18 mouse cellular contexts compared by ENCODE assay signal in genomic region chr6:30538800-30539199, GRCm38 (mm10). TPM values are rescaled to one million over a fixed set of nuclear protein-coding genes. Genes with fewer than 3 reads are reported as not detected.
DNase-seq lines count a peak whose midpoint lies in the region; ATAC-seq and TF ChIP-seq lines count a peak whose summit lies in the region.
"Had no signal": no experiment of that assay in that cellular context is flagged by ENCODE, and none has a peak within 500 bp of the region (broad histone marks: within the 10 kb centered on the region; RNA-seq: fewer than 3 reads in every experiment).

No protein-coding gene starts in this region.

- DNase-seq in forebrain, embryonic 10.5 days (ENCODE audit: extremely low spot score, low spot score) = no peak
- no peak for DNase-seq in forebrain, postnatal 0 days
- DNase-seq in kidney, adult 11 months = no peak
- no peak for DNase-seq in embryonic facial prominence, embryonic 10.5 days (ENCODE audit: low spot score)
- DNase-seq in limb, embryonic 11.5 days (ENCODE audit: low spot score) = no peak
- DNase-seq in ovary, adult 18-20 months (ENCODE audit: low spot score) = no peak
- no peak for DNase-seq in frontal cortex, postnatal 10 days (ENCODE audit: low spot score in 2 of 2)
- DNase-seq: adrenal gland, postnatal 14 days; cerebellum, adult 9-11 months; gastrocnemius, postnatal 36 days; kidney, postnatal 36 days; layer of hippocampus, postnatal 36 days; left cerebral cortex, postnatal 4 days; liver, postnatal 0 days had no signal

- no peak for ATAC-seq in forebrain, postnatal 0 days
- no peak for ATAC-seq in kidney, embryonic 15.5 days (replicated peaks; ENCODE audit: low FRiP score)
- ATAC-seq in limb, embryonic 11.5 days (ENCODE audit: insufficient number of reproducible peaks, low FRiP score, low TSS enrichment, low read depth) = no peak
- ATAC-seq: hindbrain, embryonic 16.5 days; liver, postnatal 0 days had no signal

- H3K27me3 ChIP-seq in forebrain, embryonic 10.5 days (ENCODE audit: poor library complexity, severe bottlenecking) = no peaks in the 10 kb centered on the region
- no peaks in the 10 kb centered on the region for H3K27me3 ChIP-seq in forebrain, postnatal 0 days (ENCODE audit: insufficient read depth, low read length)
- no peaks in the 10 kb centered on the region for H3K27me3 ChIP-seq in kidney, embryonic 15.5 days
- no peaks in the 10 kb centered on the region for H3K27me3 ChIP-seq in embryonic facial prominence, embryonic 10.5 days (replicated peaks; ENCODE audit: low read depth, poor library complexity, severe bottlenecking)
- H3K27me3 ChIP-seq in limb, embryonic 11.5 days (ENCODE audit: control insufficient read depth, insufficient read depth, low read length) = no peaks in the 10 kb centered on the region

- no peak overlapping the region for H3K4me2 ChIP-seq in forebrain, postnatal 0 days (ENCODE audit: low read depth)
- no peak overlapping the region for H3K4me2 ChIP-seq in kidney, embryonic 15.5 days
- H3K4me2 ChIP-seq in limb, embryonic 11.5 days (ENCODE audit: low read depth, severe bottlenecking) = no peak overlapping the region

- 74% methylated on average over 5 of the region's 5 CpGs for WGBS in forebrain, embryonic 10.5 days
- WGBS in forebrain, postnatal 0 days = 83% methylated on average over 5 of the region's 5 CpGs
- WGBS in kidney, embryonic 15.5 days = 70% methylated on average over 5 of the region's 5 CpGs
- 44% methylated on average over 5 of the region's 5 CpGs for WGBS in embryonic facial prominence, embryonic 10.5 days
- 43% methylated on average over 5 of the region's 5 CpGs for WGBS in limb, embryonic 11.5 days

- peak overlapping the region; percentile 73 for H3K27ac ChIP-seq in forebrain, embryonic 10.5 days
- H3K27ac ChIP-seq in forebrain, postnatal 0 days (ENCODE audit: low read depth, low read length) = no peak overlapping the region
- peak overlapping the region; percentile 49 for H3K27ac ChIP-seq in kidney, embryonic 15.5 days
- peak overlapping the region; percentile 81 for H3K27ac ChIP-seq in embryonic facial prominence, embryonic 10.5 days (replicated peaks)
- peak overlapping the region; percentile 88 for H3K27ac ChIP-seq in limb, embryonic 11.5 days (replicated peaks; ENCODE audit: low read depth, low read length)

- TF ChIP-seq CTCF in forebrain, postnatal 0 days (IDR thresholded peaks at IDR 0.05; ENCODE audit: low read depth) = no peak

- no peak overlapping the region for H3K4me3 ChIP-seq in forebrain, embryonic 10.5 days
- H3K4me3 ChIP-seq in forebrain, postnatal 0 days (ENCODE audit: low read depth, low read length) = no peak overlapping the region
- H3K4me3 ChIP-seq in kidney, embryonic 15.5 days (replicated peaks) = no peak overlapping the region
- H3K4me3 ChIP-seq in embryonic facial prominence, embryonic 10.5 days = no peak overlapping the region
- H3K4me3 ChIP-seq in limb, embryonic 11.5 days (ENCODE audit: low read depth, low read length) = no peak overlapping the region
- H3K4me3 ChIP-seq: megakaryocyte, embryonic 14.5 days had no signal

- no peaks in the 10 kb centered on the region for H3K36me3 ChIP-seq in forebrain, embryonic 10.5 days (replicated peaks)
- H3K36me3 ChIP-seq in forebrain, postnatal 0 days (ENCODE audit: insufficient read depth) = no peaks in the 10 kb centered on the region
- H3K36me3 ChIP-seq in kidney, embryonic 15.5 days = no peaks in the 10 kb centered on the region
- no peaks in the 10 kb centered on the region for H3K36me3 ChIP-seq in embryonic facial prominence, embryonic 10.5 days (replicated peaks)
- H3K36me3 ChIP-seq in limb, embryonic 11.5 days (ENCODE audit: control insufficient read depth, insufficient read depth, low read length) = no peaks in the 10 kb centered on the region

- H3K4me1 ChIP-seq in forebrain, embryonic 10.5 days = peaks cover 42% of the 10 kb centered on the region
- no peaks in the 10 kb centered on the region for H3K4me1 ChIP-seq in forebrain, postnatal 0 days (ENCODE audit: insufficient read depth)
- peaks cover 37% of the 10 kb centered on the region for H3K4me1 ChIP-seq in kidney, embryonic 15.5 days
- peaks cover 59% of the 10 kb centered on the region for H3K4me1 ChIP-seq in embryonic facial prominence, embryonic 10.5 days
- peaks cover 34% of the 10 kb centered on the region for H3K4me1 ChIP-seq in limb, embryonic 11.5 days (ENCODE audit: control insufficient read depth, insufficient read depth, low read length)
- H3K4me1 ChIP-seq: megakaryocyte, embryonic 14.5 days had no signal

- no peak overlapping the region for H3K9ac ChIP-seq in forebrain, postnatal 0 days
- H3K9ac ChIP-seq in kidney, embryonic 15.5 days = no peak overlapping the region
- peak overlapping the region; percentile 45; the same call in 1 of the 2 replicates for H3K9ac ChIP-seq in limb, embryonic 11.5 days (ENCODE audit: low read length)
- H3K9ac ChIP-seq: liver, postnatal 0 days had no signal

- H3K9me3 ChIP-seq in forebrain, embryonic 10.5 days = no peaks in the 10 kb centered on the region
- no peaks in the 10 kb centered on the region for H3K9me3 ChIP-seq in forebrain, postnatal 0 days (ENCODE audit: low read length)
- H3K9me3 ChIP-seq in kidney, embryonic 15.5 days (replicated peaks) = no peaks in the 10 kb centered on the region
- no peaks in the 10 kb centered on the region for H3K9me3 ChIP-seq in embryonic facial prominence, embryonic 10.5 days
- no peaks in the 10 kb centered on the region for H3K9me3 ChIP-seq in limb, embryonic 11.5 days (ENCODE audit: control insufficient read depth, low read length)

RNA-seq across cellular contexts. Expression of gene Cpa2, which starts 2.6 kb away (rescaled TPM):
- 11.9 and 15.6 TPM in 2 replicates for polyA plus RNA-seq in forebrain, embryonic 10.5 days (2016; fragmentation: Nextera tagmentation; extraction: Ambion mirVana)
- 6.8 and 10.0 TPM in 2 replicates for total RNA-seq in forebrain, postnatal 0 days (2014; rRNA removed)
- 16.6 and 17.1 TPM in 2 replicates for polyA plus RNA-seq in forebrain, postnatal 0 days (2015; fragmentation: Nextera tagmentation; extraction: Ambion mirVana)
- polyA plus RNA-seq in kidney, embryonic 15.5 days (2015; fragmentation: Nextera tagmentation; extraction: Ambion mirVana) = 20.2 and 21.5 TPM in 2 replicates
- polyA plus RNA-seq in embryonic facial prominence, embryonic 10.5 days (2016; fragmentation: Nextera tagmentation; extraction: Ambion mirVana) = 18.9 and 22.0 TPM in 2 replicates
- 89.6 and 94.4 TPM in 2 replicates for polyA plus RNA-seq in limb, embryonic 11.5 days (2014; fragmentation: Nextera tagmentation; extraction: Ambion mirVana)
- total RNA-seq: gastrocnemius, postnatal 36 days had no signal

RNA-seq across cellular contexts. Expression of gene Ssmem1, which starts 29.2 kb away (rescaled TPM):
- polyA plus RNA-seq in forebrain, embryonic 10.5 days (2016; fragmentation: Nextera tagmentation; extraction: Ambion mirVana) = 0.16 and 0.34 TPM in 2 replicates
- 0.95 and 1.4 TPM in 2 replicates for total RNA-seq in forebrain, postnatal 0 days (2014; rRNA removed)
- 0.29 TPM in 1 of 2 replicates, not detected in the other for polyA plus RNA-seq in forebrain, postnatal 0 days (2015; fragmentation: Nextera tagmentation; extraction: Ambion mirVana)
- polyA plus RNA-seq in kidney, embryonic 15.5 days (2015; fragmentation: Nextera tagmentation; extraction: Ambion mirVana) = not detected in 2 replicates
- 0.19 and 0.40 TPM in 2 replicates for polyA plus RNA-seq in embryonic facial prominence, embryonic 10.5 days (2016; fragmentation: Nextera tagmentation; extraction: Ambion mirVana)
- polyA plus RNA-seq in limb, embryonic 11.5 days (2014; fragmentation: Nextera tagmentation; extraction: Ambion mirVana) = 0.17 and 0.28 TPM in 2 replicates
- polyA plus RNA-seq: liver, postnatal 0 days; spleen, adult 2 months had no signal

RNA-seq across cellular contexts. Expression of gene Tmem209, which starts 29.2 kb away (rescaled TPM):
- polyA plus RNA-seq in forebrain, embryonic 10.5 days (2016; fragmentation: Nextera tagmentation; extraction: Ambion mirVana) = 54.3 and 56.6 TPM in 2 replicates
- 44.4 and 49.8 TPM in 2 replicates for total RNA-seq in forebrain, postnatal 0 days (2014; rRNA removed)
- polyA plus RNA-seq in forebrain, postnatal 0 days (2015; fragmentation: Nextera tagmentation; extraction: Ambion mirVana) = 19.7 and 24.2 TPM in 2 replicates
- 44.5 and 46.6 TPM in 2 replicates for polyA plus RNA-seq in kidney, embryonic 15.5 days (2015; fragmentation: Nextera tagmentation; extraction: Ambion mirVana)
- polyA plus RNA-seq in embryonic facial prominence, embryonic 10.5 days (2016; fragmentation: Nextera tagmentation; extraction: Ambion mirVana) = 41.3 and 45.7 TPM in 2 replicates
- 44.5 and 50.0 TPM in 2 replicates for polyA plus RNA-seq in limb, embryonic 11.5 days (2014; fragmentation: Nextera tagmentation; extraction: Ambion mirVana)

RNA-seq across cellular contexts. Expression of gene Cpa4, which starts 29.4 kb away (rescaled TPM):
- polyA plus RNA-seq in forebrain, embryonic 10.5 days (2016; fragmentation: Nextera tagmentation; extraction: Ambion mirVana) = 2.9 and 3.4 TPM in 2 replicates
- 0.23 and 0.38 TPM in 2 replicates for total RNA-seq in forebrain, postnatal 0 days (2014; rRNA removed)
- polyA plus RNA-seq in forebrain, postnatal 0 days (2015; fragmentation: Nextera tagmentation; extraction: Ambion mirVana) = 0.58 and 0.88 TPM in 2 replicates
- polyA plus RNA-seq in kidney, embryonic 15.5 days (2015; fragmentation: Nextera tagmentation; extraction: Ambion mirVana) = 0.18 and 0.37 TPM in 2 replicates
- polyA plus RNA-seq in embryonic facial prominence, embryonic 10.5 days (2016; fragmentation: Nextera tagmentation; extraction: Ambion mirVana) = 0.85 and 1.1 TPM in 2 replicates
- 1.6 and 1.7 TPM in 2 replicates for polyA plus RNA-seq in limb, embryonic 11.5 days (2014; fragmentation: Nextera tagmentation; extraction: Ambion mirVana)
- total RNA-seq: gastrocnemius, postnatal 36 days; layer of hippocampus, postnatal 36 days had no signal
- polyA plus RNA-seq: liver, postnatal 0 days; spleen, adult 2 months had no signal
